In the genomic region with DNA sequence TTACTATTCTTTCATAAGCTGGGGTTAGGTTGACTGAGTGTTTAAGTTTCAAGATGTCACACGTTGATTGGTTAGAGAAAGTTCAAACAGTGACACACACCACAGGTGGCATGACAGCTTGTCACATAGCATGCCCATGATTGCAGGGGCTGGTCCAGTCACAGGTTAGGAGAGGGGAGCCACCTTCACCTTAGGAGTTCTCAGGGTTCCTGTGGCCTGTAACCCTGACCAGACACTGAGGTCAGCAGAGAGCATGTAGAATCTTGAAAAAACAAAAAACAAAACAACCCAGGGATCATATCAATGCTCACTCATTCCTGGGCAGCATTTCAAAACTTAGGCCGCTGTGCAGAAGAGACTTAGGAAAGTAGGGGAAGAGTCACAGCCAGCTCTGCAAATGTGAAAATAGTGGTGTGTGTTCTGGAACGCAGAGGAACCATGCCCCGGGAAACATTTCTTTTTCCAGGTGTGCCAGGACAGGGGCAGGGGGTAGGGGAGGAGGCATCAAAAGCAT, we compare ENCODE assay signal across 13 mouse cellular contexts. TPM values are rescaled to one million over a fixed set of nuclear protein-coding genes. Genes with fewer than 3 reads are reported as not detected.
A peak's percentile ranks its signal among the peaks of the same experiment; 100 is the strongest.
DNase-seq lines count a peak whose midpoint lies in the region; ATAC-seq and TF ChIP-seq lines count a peak whose summit lies in the region.
"Had no signal": no experiment of that assay in that cellular context is flagged by ENCODE, and none has a peak within 500 bp of the region (broad histone marks: within the 10 kb centered on the region; RNA-seq: fewer than 3 reads in every experiment).

No protein-coding gene starts in this region.

- H3K27me3 ChIP-seq in heart, embryonic 12.5 days (replicated peaks): no peaks in the 10 kb centered on the region
- H3K27me3 ChIP-seq in embryonic facial prominence, embryonic 13.5 days: no peaks in the 10 kb centered on the region
- no peaks in the 10 kb centered on the region for H3K27me3 ChIP-seq in intestine, postnatal 0 days (replicated peaks; ENCODE audit: control insufficient read depth, insufficient read depth, low read length)
- no peaks in the 10 kb centered on the region for H3K27me3 ChIP-seq in forebrain, embryonic 16.5 days (replicated peaks; ENCODE audit: control insufficient read depth, insufficient read depth, low read length)
- H3K27me3 ChIP-seq: CH12.LX; forebrain, embryonic 12.5 days; limb, embryonic 15.5 days had no signal

- H3K4me3 ChIP-seq in heart, embryonic 12.5 days: no peak overlapping the region
- H3K4me3 ChIP-seq in embryonic facial prominence, embryonic 13.5 days: no peak overlapping the region
- H3K4me3 ChIP-seq in intestine, postnatal 0 days (ENCODE audit: low read depth, low read length): no peak overlapping the region
- H3K4me3 ChIP-seq in forebrain, embryonic 16.5 days (replicated peaks; ENCODE audit: low read length): no peak overlapping the region
- H3K4me3 ChIP-seq: forebrain, embryonic 12.5 days; limb, embryonic 15.5 days had no signal

- WGBS in heart, embryonic 12.5 days: 63% methylated on average over 4 of the region's 4 CpGs
- WGBS in embryonic facial prominence, embryonic 13.5 days: 68% methylated on average over 4 of the region's 4 CpGs
- WGBS in intestine, postnatal 0 days: 53% methylated on average over 4 of the region's 4 CpGs
- WGBS in forebrain, embryonic 16.5 days: 82% methylated on average over 4 of the region's 4 CpGs

- peaks cover 15% of the 10 kb centered on the region for H3K4me1 ChIP-seq in heart, embryonic 12.5 days (replicated peaks)
- peaks cover 8% of the 10 kb centered on the region for H3K4me1 ChIP-seq in embryonic facial prominence, embryonic 13.5 days
- no peaks in the 10 kb centered on the region for H3K4me1 ChIP-seq in intestine, postnatal 0 days (replicated peaks; ENCODE audit: control insufficient read depth, insufficient read depth, low read length)
- H3K4me1 ChIP-seq in forebrain, embryonic 16.5 days (replicated peaks; ENCODE audit: control insufficient read depth, insufficient read depth, low read length): no peaks in the 10 kb centered on the region

- no peak overlapping the region for H3K9ac ChIP-seq in heart, embryonic 12.5 days
- no peak overlapping the region; the same call in 1 of the 2 replicates for H3K9ac ChIP-seq in embryonic facial prominence, embryonic 13.5 days
- no peak overlapping the region for H3K9ac ChIP-seq in intestine, postnatal 0 days (ENCODE audit: low read depth, low read length)
- H3K9ac ChIP-seq in forebrain, embryonic 16.5 days (replicated peaks; ENCODE audit: low read depth, low read length): no peak overlapping the region
- H3K9ac ChIP-seq: forebrain, embryonic 12.5 days; limb, embryonic 15.5 days had no signal

- H3K9me3 ChIP-seq in heart, embryonic 12.5 days (replicated peaks): no peaks in the 10 kb centered on the region
- H3K9me3 ChIP-seq in embryonic facial prominence, embryonic 13.5 days: no peaks in the 10 kb centered on the region
- H3K9me3 ChIP-seq in intestine, postnatal 0 days (ENCODE audit: control insufficient read depth): no peaks in the 10 kb centered on the region
- H3K9me3 ChIP-seq in forebrain, embryonic 16.5 days (ENCODE audit: control insufficient read depth, low read length): no peaks in the 10 kb centered on the region
- H3K9me3 ChIP-seq: forebrain, embryonic 12.5 days; limb, embryonic 15.5 days had no signal

- peak overlapping the region; percentile 49 for H3K4me2 ChIP-seq in heart, embryonic 12.5 days
- peak overlapping the region; percentile 41 for H3K4me2 ChIP-seq in embryonic facial prominence, embryonic 13.5 days
- peak overlapping the region; percentile 17; the same call in 1 of the 2 replicates for H3K4me2 ChIP-seq in intestine, postnatal 0 days (replicated peaks; ENCODE audit: low read depth)
- no peak overlapping the region for H3K4me2 ChIP-seq in forebrain, embryonic 16.5 days (ENCODE audit: low read length)
- H3K4me2 ChIP-seq: forebrain, embryonic 12.5 days had no signal

- DNase-seq in heart, adult 11 months: no peak
- DNase-seq in lung, postnatal 10 days: peak; percentile 35
- DNase-seq in lung, postnatal 4 days: no peak
- no peak for DNase-seq in urinary bladder, postnatal 25 days (ENCODE audit: low spot score)
- DNase-seq: layer of hippocampus, adult 9-11 months had no signal

- ATAC-seq in heart, embryonic 12.5 days (ENCODE audit: insufficient number of reproducible peaks, low FRiP score): 0 out of 2 replicates have a peak, but pooled peaks have one; percentile 22
- ATAC-seq in embryonic facial prominence, embryonic 13.5 days (ENCODE audit: insufficient number of reproducible peaks, insufficient read depth, low FRiP score, low TSS enrichment, low read depth): no peak
- no peak for ATAC-seq in intestine, postnatal 0 days
- no peak for ATAC-seq in forebrain, embryonic 16.5 days

- H3K27ac ChIP-seq in heart, embryonic 12.5 days (ENCODE audit: poor library complexity, severe bottlenecking): peak overlapping the region; percentile 33; the same call in 1 of the 2 replicates
- H3K27ac ChIP-seq in embryonic facial prominence, embryonic 13.5 days: no peak overlapping the region
- no peak overlapping the region for H3K27ac ChIP-seq in intestine, postnatal 0 days (ENCODE audit: low read depth, low read length)
- H3K27ac ChIP-seq in forebrain, embryonic 16.5 days (ENCODE audit: low read length): no peak overlapping the region
- H3K27ac ChIP-seq: forebrain, embryonic 12.5 days; limb, embryonic 15.5 days had no signal

- no peak for TF ChIP-seq CTCF in intestine, postnatal 0 days (IDR thresholded peaks at IDR 0.05; ENCODE audit: low read depth)

- H3K36me3 ChIP-seq in heart, embryonic 12.5 days: no peaks in the 10 kb centered on the region
- no peaks in the 10 kb centered on the region for H3K36me3 ChIP-seq in embryonic facial prominence, embryonic 13.5 days
- H3K36me3 ChIP-seq in intestine, postnatal 0 days (ENCODE audit: control insufficient read depth, insufficient read depth): no peaks in the 10 kb centered on the region
- H3K36me3 ChIP-seq in forebrain, embryonic 16.5 days (ENCODE audit: control insufficient read depth, insufficient read depth): no peaks in the 10 kb centered on the region
- H3K36me3 ChIP-seq: forebrain, embryonic 12.5 days; limb, embryonic 15.5 days had no signal

RNA-seq across cellular contexts. Expression of gene Ackr2, which starts 8.2 kb away (rescaled TPM):
- 0.09 and 0.32 TPM in 2 replicates for polyA plus RNA-seq in heart, embryonic 12.5 days (2016; fragmentation: Nextera tagmentation; extraction: Ambion mirVana)
- 0.58 TPM in 1 of 2 replicates, not detected in the other for polyA plus RNA-seq in embryonic facial prominence, embryonic 13.5 days (2015; fragmentation: Nextera tagmentation; extraction: Ambion mirVana)
- polyA plus RNA-seq in intestine, postnatal 0 days (2015; fragmentation: Nextera tagmentation; extraction: Ambion mirVana): 1.0 and 1.1 TPM in 2 replicates
- 2.6 and 3.0 TPM in 2 replicates for polyA plus RNA-seq in forebrain, embryonic 16.5 days (2015; fragmentation: Nextera tagmentation; extraction: Ambion mirVana)

RNA-seq across cellular contexts. Expression of gene Cyp8b1, which starts 26.1 kb away (rescaled TPM):
- polyA plus RNA-seq in heart, embryonic 12.5 days (2016; fragmentation: Nextera tagmentation; extraction: Ambion mirVana): not detected in 2 replicates
- polyA plus RNA-seq in embryonic facial prominence, embryonic 13.5 days (2015; fragmentation: Nextera tagmentation; extraction: Ambion mirVana): 0.14 TPM in 1 of 2 replicates, not detected in the other
- 2.1 and 3.3 TPM in 2 replicates for polyA plus RNA-seq in intestine, postnatal 0 days (2015; fragmentation: Nextera tagmentation; extraction: Ambion mirVana)
- not detected in 2 replicates for polyA plus RNA-seq in forebrain, embryonic 16.5 days (2015; fragmentation: Nextera tagmentation; extraction: Ambion mirVana)
- polyA plus RNA-seq: forebrain, embryonic 12.5 days; limb, embryonic 15.5 days; midbrain, postnatal 0 days had no signal

RNA-seq across cellular contexts. Expression of gene Higd1a, which starts 31.8 kb away (rescaled TPM):
- 237 and 257 TPM in 2 replicates for polyA plus RNA-seq in heart, embryonic 12.5 days (2016; fragmentation: Nextera tagmentation; extraction: Ambion mirVana)
- 162 and 168 TPM in 2 replicates for polyA plus RNA-seq in embryonic facial prominence, embryonic 13.5 days (2015; fragmentation: Nextera tagmentation; extraction: Ambion mirVana)
- 162 and 186 TPM in 2 replicates for polyA plus RNA-seq in intestine, postnatal 0 days (2015; fragmentation: Nextera tagmentation; extraction: Ambion mirVana)
- polyA plus RNA-seq in forebrain, embryonic 16.5 days (2015; fragmentation: Nextera tagmentation; extraction: Ambion mirVana): 109 and 116 TPM in 2 replicates

RNA-seq across cellular contexts. Expression of gene Ccdc13, which starts 50.7 kb away (rescaled TPM):
- polyA plus RNA-seq in heart, embryonic 12.5 days (2016; fragmentation: Nextera tagmentation; extraction: Ambion mirVana): 0.08 TPM in 1 of 2 replicates, not detected in the other
- polyA plus RNA-seq in embryonic facial prominence, embryonic 13.5 days (2015; fragmentation: Nextera tagmentation; extraction: Ambion mirVana): 0.85 and 1.0 TPM in 2 replicates
- 0.14 and 0.31 TPM in 2 replicates for polyA plus RNA-seq in intestine, postnatal 0 days (2015; fragmentation: Nextera tagmentation; extraction: Ambion mirVana)
- 2.8 and 4.2 TPM in 2 replicates for polyA plus RNA-seq in forebrain, embryonic 16.5 days (2015; fragmentation: Nextera tagmentation; extraction: Ambion mirVana)
